Mouse (Mus musculus): ENCODE measurements at regions not wholly inside any gene's neighbourhood (a gene's known extent, or its start where the extent isn't known, plus 50 kb on each side); places are given as distances from the start of the nearest gene placed in this dataset.

- no peak for TF ChIP-seq CTCF (conservative IDR thresholded peaks at IDR 0.05; ENCODE audit: low read length)
- no peak for TF ChIP-seq NANOG (IDR thresholded peaks at IDR 0.05; ENCODE audit: borderline replicate concordance, low read length)
- TF ChIP-seq POU5F1 (IDR thresholded peaks at IDR 0.05; ENCODE audit: borderline replicate concordance, low read length): no peak
Measured at GRCm38 (mm10) chr3:149426023-149426759, 435.8 kb upstream of the Adgrl2 start.
